Mouse (Mus musculus) bone marrow, adult 2 months (tissue): ENCODE results near the gene Gm1673. TPM values are rescaled to one million over a fixed set of nuclear protein-coding genes. Genes with fewer than 3 reads are reported as not detected.
A peak's percentile ranks its signal among the peaks of the same experiment; 100 is the strongest.
"Not testable (repeated sequence)": the region's sequence is repeated elsewhere in the genome, so short reads cannot be mapped to it uniquely, and the experiment has no call there.

Experiments used
- H3K27ac ChIP-seq: fragments of 200-500 bp; 2 replicates; pipeline ENCODE4 v1.5.1; 2012; ENCODE audit warnings: low read depth, mild to moderate bottlenecking, control low read depth, inconsistent platforms, low read length; ENCODE audit not compliant: control insufficient read depth, poor library complexity, insufficient read depth
- H3K4me1 ChIP-seq: fragments of 200-500 bp; 2 replicates; pipeline ENCODE4 v1.6.1; 2011; ENCODE audit warnings: low read length; ENCODE audit not compliant: control insufficient read depth, insufficient read depth
- H3K4me3 ChIP-seq: fragments of 200-500 bp; replicated peaks from 2 replicates; pipeline ENCODE3; 2011; ENCODE audit warnings: mild to moderate bottlenecking, low read depth, low read length, control low read depth; ENCODE audit not compliant: control insufficient read depth
- CTCF ChIP-seq: fragments of 200-500 bp; IDR thresholded peaks from 2 replicates; pipeline ENCODE4 v1.5.1; 2011; ENCODE audit warnings: low read length, control low read depth; ENCODE audit not compliant: control insufficient read depth, insufficient read depth
- POLR2A ChIP-seq: fragments of 200-500 bp; IDR thresholded peaks from 2 replicates; pipeline ENCODE4 v1.6.1; 2011; ENCODE audit warnings: low read depth, mild to moderate bottlenecking, control low read depth, low read length, borderline replicate concordance; ENCODE audit not compliant: control insufficient read depth
- WGBS: fragments of 180-500 bp; shearing (Covaris S2); methylation state at CpG from one replicate; pipeline ENCODE4 v1.1.7; 2018; 5-methylcytosine and 5-hydroxymethylcytosine counted together
- polyA plus RNA-seq: library from polyadenylated mRNA; stranded (reverse); fragments of >200 nt; gene quantifications from 2 replicates; pipeline ENCODE4 v1.2.4, GENCODE M21; 2011; ENCODE audit warnings: low replicate concordance; ENCODE audit not compliant: missing spikeins, insufficient read depth, insufficient read length

Gene Gm1673
- 9.1 TPM in 1 of 2 replicates, not detected in the other for polyA plus RNA-seq

DNA sequence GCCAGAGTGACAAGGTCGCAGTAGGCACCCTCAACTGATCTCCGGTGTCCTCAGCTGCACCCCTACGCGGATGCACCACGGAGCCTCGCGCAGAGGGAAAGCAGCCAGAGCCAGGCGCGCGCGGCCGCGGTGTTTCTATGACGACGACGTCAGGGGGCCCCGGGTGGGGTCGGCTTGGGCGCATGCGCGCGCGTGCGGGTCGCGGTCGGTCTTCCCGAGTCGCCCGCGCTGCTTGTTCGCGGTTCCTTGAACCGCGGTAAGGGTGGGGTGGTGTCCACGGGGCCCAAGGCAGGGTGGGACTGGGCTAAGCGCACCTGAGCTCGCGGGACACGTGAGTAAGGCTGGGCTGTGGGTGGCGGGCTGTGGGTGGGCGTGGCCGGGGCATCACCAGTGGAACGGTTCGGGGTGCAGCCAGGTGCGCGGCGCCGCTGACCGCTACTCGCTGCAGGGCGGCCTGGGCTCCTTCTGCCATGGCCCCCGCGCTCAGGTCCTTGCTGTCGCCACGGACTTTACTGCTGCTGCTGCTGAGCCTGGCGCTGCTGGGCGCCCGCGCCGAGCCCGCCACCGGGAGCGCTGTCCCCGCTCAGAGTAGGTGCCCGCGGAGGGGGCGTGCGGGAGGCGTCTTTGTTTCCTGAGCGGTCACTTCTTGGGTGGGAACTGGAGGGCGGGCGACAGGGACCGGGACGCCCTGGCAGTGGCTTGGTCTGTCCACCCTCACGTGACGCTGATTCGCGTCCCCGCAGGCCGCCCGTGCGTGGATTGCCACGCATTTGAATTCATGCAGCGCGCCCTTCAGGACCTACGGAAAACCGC is at the start of gene Gm1673:
Gm1673 (plus strand) TSS at position 125 of the 813 bp plus-strand sequence.
- Histone ChIP-seq H3K4me3 (peak within 1 kb of the TSS; percentile 61), H3K27ac (no peak within 1 kb of the TSS; the same call in 1 of the 2 replicates), H3K4me1 (no peaks in the 10 kb centered on the region; the same call in 1 of the 2 replicates)
- peak; percentile 14; the same call in 1 of the 2 replicates for TF ChIP-seq POLR2A
- peak; percentile 5; the same call in 1 of the 2 replicates for TF ChIP-seq CTCF
- under 1% methylated on average over 88 of the region's 88 CpGs for WGBS

GRCm38 (mm10) chr5:33934081-33934480 is 49.2 kb upstream of the Gm1673 start:
- no peak overlapping the region for H3K27ac ChIP-seq
- WGBS, result 59% methylated on average over 2 of the region's 2 CpGs
- H3K4me1 ChIP-seq, result peaks cover 6% of the 10 kb centered on the region
- H3K4me3 ChIP-seq, result no peak overlapping the region
- no peak for TF ChIP-seq POLR2A
- TF ChIP-seq CTCF, result no peak

DNA sequence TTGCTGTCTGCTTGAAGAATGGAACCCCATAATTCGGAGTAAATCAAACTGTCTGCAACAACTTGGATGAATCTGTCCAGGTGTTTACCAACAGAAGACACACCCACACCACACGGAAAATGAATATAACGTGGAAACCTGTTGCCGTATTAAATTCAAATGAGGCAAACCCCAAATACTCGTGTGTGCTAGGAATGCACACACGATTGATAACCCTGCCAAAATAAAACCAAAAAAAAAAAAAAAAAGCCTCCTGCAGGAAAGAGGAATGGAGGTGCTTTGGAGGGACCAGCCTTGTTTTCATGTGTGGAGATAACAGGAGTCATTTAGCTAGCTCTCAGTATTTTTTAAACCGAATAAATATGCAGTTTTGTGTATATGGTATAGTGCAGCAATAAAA is 48.4 kb upstream of the Gm1673 start:
- Histone ChIP-seq H3K4me3 (no peak overlapping the region), H3K4me1 (peaks cover 6% of the 10 kb centered on the region), H3K27ac (no peak overlapping the region)
- no peak for TF ChIP-seq POLR2A
- no peak for TF ChIP-seq CTCF
- WGBS, result 66% methylated on average over 7 of the region's 7 CpGs

- peak overlapping the region; percentile 95 for H3K27ac ChIP-seq
- TF ChIP-seq POLR2A (no peak), CTCF (no peak)
- peak overlapping the region; percentile 95 for H3K4me3 ChIP-seq
- H3K4me1 ChIP-seq, result peaks cover 6% of the 10 kb centered on the region
- under 1% methylated on average over 39 of the region's 39 CpGs for WGBS
Observed at GRCm38 (mm10) chr5:33935700-33936111, 47.5 kb upstream of the Gm1673 start.

DNA sequence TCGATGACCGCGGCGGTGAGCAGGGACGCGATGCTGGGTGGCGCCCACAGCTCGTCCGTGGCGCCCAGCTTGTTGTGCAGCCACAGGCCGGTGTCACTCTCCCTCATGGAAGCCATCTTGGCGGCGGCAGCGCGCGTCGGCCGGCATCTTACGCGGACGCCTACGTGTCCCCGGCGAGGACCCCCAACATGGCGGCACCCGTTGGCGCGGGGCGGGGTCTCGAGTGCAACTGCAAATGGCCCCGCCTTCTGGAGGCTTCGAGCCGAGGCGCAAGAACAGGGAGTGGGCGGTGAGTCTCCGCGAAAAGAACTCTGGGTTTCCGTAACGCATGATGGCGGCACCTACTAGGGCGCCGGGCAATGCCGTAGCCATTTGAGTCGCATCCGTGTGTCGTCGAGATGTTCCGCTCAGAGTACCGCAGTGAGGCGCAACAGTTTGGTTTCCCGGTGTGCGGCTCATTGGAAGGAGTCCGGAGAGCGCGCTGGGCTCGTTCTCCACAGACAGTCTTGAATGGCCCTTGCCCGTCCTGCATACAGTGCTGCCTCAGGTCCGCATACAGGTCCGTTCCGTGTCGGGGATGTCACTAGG is 47.0 kb upstream of the Gm1673 start, which contains the start of gene Nelfa:
Nelfa (minus strand) TSS at position 294 of the 588 bp plus-strand sequence.
- under 1% methylated on average over 61 of the region's 61 CpGs for WGBS
- TF ChIP-seq POLR2A, result peak; percentile 87
- TF ChIP-seq CTCF, result no peak
- H3K4me3 ChIP-seq, result peak within 1 kb of the TSS; percentile 95
- H3K27ac ChIP-seq, result peak within 1 kb of the TSS; percentile 95
- H3K4me1 ChIP-seq, result peaks cover 6% of the 10 kb centered on the region

GRCm38 (mm10) chr5:33937230-33937629 is 46.0 kb upstream of the Gm1673 start:
- Histone ChIP-seq H3K27ac (no peak overlapping the region), H3K4me3 (no peak overlapping the region), H3K4me1 (peaks cover 6% of the 10 kb centered on the region)
- WGBS, result 98% methylated on average over 2 of the region's 2 CpGs
- TF ChIP-seq POLR2A, result no peak
- no peak for TF ChIP-seq CTCF

GRCm38 (mm10) chr5:33938448-33938847 is 44.8 kb upstream of the Gm1673 start:
- WGBS, result 18% methylated on average over 3 of the region's 3 CpGs
- Histone ChIP-seq H3K4me3 (no peak overlapping the region), H3K4me1 (peaks cover 4% of the 10 kb centered on the region), H3K27ac (peak overlapping the region; percentile 4; the same call in 1 of the 2 replicates)
- no peak for TF ChIP-seq CTCF
- no peak for TF ChIP-seq POLR2A

DNA sequence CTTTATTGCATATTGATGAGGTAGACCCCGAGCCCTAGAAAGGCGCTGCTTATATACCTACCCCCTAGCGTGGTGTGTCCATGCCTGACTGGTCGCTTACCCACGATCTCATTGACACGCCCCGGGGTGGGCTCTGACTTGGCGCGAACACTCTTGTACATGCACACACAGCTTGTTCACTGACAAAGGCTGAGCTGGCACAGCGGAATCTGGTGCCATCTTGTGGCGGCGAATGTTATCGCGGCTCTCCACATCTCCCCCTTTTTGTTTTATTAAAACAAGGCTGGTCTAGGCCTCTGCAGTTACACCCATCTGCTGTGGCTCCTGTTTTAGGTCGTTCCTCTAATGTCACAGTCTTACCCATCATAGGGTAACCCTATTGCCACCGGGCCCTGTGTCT is 36.2 kb upstream of the Gm1673 start:
- not testable (repeated sequence) for H3K4me3 ChIP-seq, H3K4me1 ChIP-seq, H3K27ac ChIP-seq
- TF ChIP-seq CTCF, result peak; percentile 38; the same call in 1 of the 2 replicates
- 83% methylated on average over 16 of the region's 16 CpGs for WGBS
